Mouse (Mus musculus) left cerebral cortex, postnatal 14 days (tissue): ENCODE measurements around the gene Pdhx. TPM values are rescaled to one million over a fixed set of nuclear protein-coding genes. Genes with fewer than 3 reads are reported as not detected.

ENCODE experiments used
- total RNA-seq, 2 experiments: library from RNA; stranded (reverse); gene quantifications; 2 replicates each; pipeline ENCODE4 v1.2.3; 2021

Pdhx gene
- total RNA-seq, 2 experiments from 2014 or later, result 72.6 to 75.9 TPM

Other genes starting within 250 kb of the Pdhx start
- gene Cd44, start 171.8 kb downstream of the Pdhx start, total RNA-seq, result 1 to 10 TPM; 7.0 to 8.4 TPM
- 10 to 100 TPM; 21.6 to 30.9 TPM for gene Apip, start 162 bp upstream of the Pdhx start, total RNA-seq
- gene Ehf, start 229.8 kb upstream of the Pdhx start, total RNA-seq, result under 1 TPM; 0.13 to 0.25 TPM